Mouse (Mus musculus): ENCODE measurements around the gene Tsfm. TPM values are rescaled to one million over a fixed set of nuclear protein-coding genes. Genes with fewer than 3 reads are reported as not detected.
A peak's percentile ranks its signal among the peaks of the same experiment; 100 is the strongest.
"Not testable (repeated sequence)": the region's sequence is repeated elsewhere in the genome, so short reads cannot be mapped to it uniquely, and the experiment has no call there.

Gene Tsfm
- polyA plus RNA-seq, 1 experiment from 2014 or later: 84.5 TPM

DNA sequence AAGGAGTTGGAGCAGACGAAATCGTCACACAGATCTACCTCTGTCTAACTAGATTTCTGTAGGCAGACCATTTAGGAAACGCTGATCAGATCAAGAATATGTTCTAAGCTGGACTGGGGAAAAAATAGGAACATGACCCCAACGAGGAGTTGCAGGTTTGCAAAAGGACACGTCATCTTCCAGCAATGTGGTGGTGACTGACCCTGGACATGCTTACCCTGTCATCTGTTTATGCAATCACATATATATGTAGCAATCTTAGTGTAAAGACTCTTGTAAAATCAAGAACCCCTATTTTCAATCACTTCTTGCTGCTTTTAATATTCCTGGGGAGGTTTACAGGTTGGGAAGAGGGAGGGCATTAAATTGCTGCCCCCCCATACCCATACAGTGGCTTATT is 31.9 kb upstream of the Tsfm start:
- no peak overlapping the region; the same call in 1 of the 2 replicates for H3K4me3 ChIP-seq

DNA sequence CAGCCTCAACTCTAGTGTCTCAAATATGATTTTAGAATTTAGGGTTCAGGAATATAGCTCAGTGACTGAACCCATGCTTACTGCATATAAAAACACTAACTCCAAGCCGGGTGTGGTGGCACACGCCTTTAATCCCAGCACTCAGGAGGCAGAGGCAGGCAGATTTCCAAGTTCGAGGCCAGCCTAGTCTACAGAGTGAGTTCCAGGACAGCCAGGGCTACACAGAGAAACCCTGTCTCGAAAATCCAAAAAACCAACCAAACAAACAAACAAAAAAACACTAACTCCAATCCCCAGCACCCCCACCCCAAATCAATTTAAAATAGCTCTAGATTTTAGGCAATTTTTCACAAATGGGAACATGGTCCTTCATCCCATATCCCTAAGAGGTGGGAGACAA is 31.5 kb upstream of the Tsfm start:
- H3K4me3 ChIP-seq; ATAC-seq (ENCODE audit: insufficient number of reproducible peaks, insufficient read depth, low FRiP score, low TSS enrichment, low read depth); H3K9me3 ChIP-seq; H3K4me2 ChIP-seq; H3K9ac ChIP-seq; H3K27ac ChIP-seq: not testable (repeated sequence)
- H3K36me3 ChIP-seq: peaks cover 32% of the 10 kb centered on the region
- peaks cover 31% of the 10 kb centered on the region for H3K27me3 ChIP-seq
- H3K4me1 ChIP-seq: peaks cover 33% of the 10 kb centered on the region
- 86% methylated on average over 4 of the region's 4 CpGs for WGBS

More for the DNA sequence above, 31.9 kb upstream of the Tsfm start:
- Histone ChIP-seq H3K9ac (no peak overlapping the region), H3K27me3 (peaks cover 31% of the 10 kb centered on the region), H3K9me3 (no peaks in the 10 kb centered on the region), H3K36me3 (peaks cover 32% of the 10 kb centered on the region), H3K4me2 (no peak overlapping the region), H3K27ac (no peak overlapping the region), H3K4me1 (peaks cover 33% of the 10 kb centered on the region)
- no peak for ATAC-seq (ENCODE audit: insufficient number of reproducible peaks, insufficient read depth, low FRiP score, low TSS enrichment, low read depth)
- WGBS: 76% methylated on average over 5 of the region's 5 CpGs

DNA sequence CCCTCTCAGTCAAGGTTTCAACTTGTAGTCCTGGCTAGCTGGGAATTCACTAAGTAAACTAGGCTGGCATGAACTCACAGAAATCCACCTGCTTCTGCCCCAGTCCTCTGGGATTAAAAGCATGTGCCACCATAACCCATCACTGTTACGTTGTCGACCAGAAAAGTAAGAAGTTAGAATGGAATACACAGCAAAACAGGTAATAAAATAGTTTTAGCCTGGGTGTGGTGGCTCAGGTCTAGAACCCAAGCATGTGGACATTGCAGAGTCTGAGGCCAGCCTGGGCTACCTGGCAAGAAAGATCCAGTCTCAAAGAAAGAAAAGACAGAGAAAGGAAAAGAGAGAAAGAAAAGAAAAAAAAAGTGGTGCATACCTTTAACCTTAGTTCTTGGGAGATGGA is 30.9 kb upstream of the Tsfm start:
- H3K9me3 ChIP-seq: no peaks in the 10 kb centered on the region
- peaks cover 29% of the 10 kb centered on the region for H3K4me1 ChIP-seq
- H3K9ac ChIP-seq: no peak overlapping the region
- no peak overlapping the region for H3K27ac ChIP-seq
- no peak for ATAC-seq (ENCODE audit: insufficient number of reproducible peaks, insufficient read depth, low FRiP score, low TSS enrichment, low read depth)
- 74% methylated on average over 2 of the region's 2 CpGs for WGBS
- H3K4me2 ChIP-seq: no peak overlapping the region
- H3K36me3 ChIP-seq: peaks cover 30% of the 10 kb centered on the region
- H3K4me3 ChIP-seq: no peak overlapping the region
- H3K27me3 ChIP-seq: peaks cover 31% of the 10 kb centered on the region

DNA sequence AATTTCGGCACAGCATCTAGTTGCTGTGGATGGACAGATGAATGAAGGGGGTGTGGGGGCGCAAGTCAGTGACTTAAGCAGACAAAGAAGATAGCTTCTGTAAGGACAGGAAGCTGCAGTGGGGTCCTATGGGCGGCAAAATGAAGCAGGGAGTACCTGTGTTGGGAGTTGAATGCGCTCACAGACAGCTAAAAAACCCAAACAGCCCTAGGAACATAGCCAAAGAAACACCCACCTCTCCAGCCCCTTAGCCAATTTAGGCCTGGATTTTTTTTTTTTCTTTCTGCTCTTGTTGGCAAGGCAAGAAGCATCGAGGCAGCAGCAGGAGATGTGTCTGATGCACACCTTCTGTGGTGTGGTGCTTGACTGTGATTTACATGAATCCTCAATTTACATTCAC is 30.4 kb upstream of the Tsfm start:
- Histone ChIP-seq H3K27ac (no peak overlapping the region), H3K36me3 (peaks cover 30% of the 10 kb centered on the region), H3K9me3 (no peaks in the 10 kb centered on the region), H3K4me3 (peak overlapping the region; percentile 87; the same call in 1 of the 2 replicates), H3K27me3 (peaks cover 31% of the 10 kb centered on the region), H3K9ac (no peak overlapping the region), H3K4me1 (peaks cover 29% of the 10 kb centered on the region), H3K4me2 (no peak overlapping the region)
- ATAC-seq (ENCODE audit: insufficient number of reproducible peaks, insufficient read depth, low FRiP score, low TSS enrichment, low read depth): no peak
- 31% methylated on average over 5 of the region's 5 CpGs for WGBS

DNA sequence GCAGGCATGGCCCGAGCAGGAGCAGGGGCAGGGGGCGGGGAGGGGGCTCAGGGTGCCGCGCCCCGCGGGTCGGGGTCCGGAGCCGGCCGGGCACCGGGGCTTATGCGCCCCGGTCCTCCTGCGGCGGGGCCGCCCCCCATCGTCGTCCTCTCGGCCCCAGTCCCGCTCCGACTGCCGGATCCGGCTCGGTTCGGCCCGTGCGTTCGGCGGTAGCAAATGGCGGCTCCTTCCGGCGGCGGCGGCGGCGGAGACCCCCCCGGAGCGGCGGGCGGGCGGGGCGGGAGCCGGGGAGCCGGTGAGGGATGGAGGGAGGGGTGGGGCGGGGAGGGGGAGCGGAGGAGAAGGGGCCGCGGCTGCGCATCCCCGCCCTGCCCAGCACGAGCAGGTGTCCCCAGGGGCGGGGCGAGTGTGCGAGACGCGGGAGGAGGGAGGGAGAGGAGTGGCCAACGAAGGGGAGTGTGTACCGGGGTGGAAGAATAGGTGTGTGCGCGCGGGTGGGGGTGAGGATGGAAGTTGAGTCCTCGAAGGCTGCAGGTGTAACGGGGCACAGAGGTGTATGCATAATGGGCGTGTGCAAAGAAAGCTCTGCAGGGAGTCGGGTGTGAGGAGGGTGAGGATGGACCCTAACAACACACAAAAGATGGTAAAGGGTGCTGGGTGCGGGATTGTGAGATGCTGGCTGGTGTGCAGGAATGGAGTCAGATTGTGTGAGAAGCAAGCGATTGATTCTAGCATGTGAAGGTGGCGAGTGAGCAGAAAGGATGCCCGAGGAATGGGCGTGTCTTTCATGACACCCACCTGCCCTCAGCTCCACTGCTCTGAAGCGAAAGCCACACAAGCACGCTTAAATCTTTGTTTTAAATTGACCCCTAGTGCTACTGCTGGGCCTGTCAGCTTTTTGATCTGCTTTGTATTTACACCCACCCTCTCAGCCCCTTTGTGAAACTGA is 29.6 kb upstream of the Tsfm start, which contains the start of gene March9:
TSS of gene March9 (minus strand) at position 217 of the 949 bp plus-strand sequence.
- WGBS: 1% methylated on average over 48 of the region's 72 CpGs
- H3K4me1 ChIP-seq: peaks cover 31% of the 10 kb centered on the region
- peak; percentile 24; the same call in 1 of the 2 replicates for ATAC-seq (ENCODE audit: insufficient number of reproducible peaks, insufficient read depth, low FRiP score, low TSS enrichment, low read depth)
- H3K4me3 ChIP-seq: peak within 1 kb of the TSS; percentile 87
- H3K27me3 ChIP-seq: peaks cover 31% of the 10 kb centered on the region
- peak within 1 kb of the TSS; percentile 94 for H3K4me2 ChIP-seq
- no peaks in the 10 kb centered on the region for H3K9me3 ChIP-seq
- peak within 1 kb of the TSS; percentile 88 for H3K9ac ChIP-seq
- peaks cover 29% of the 10 kb centered on the region for H3K36me3 ChIP-seq
- H3K27ac ChIP-seq: peak within 1 kb of the TSS; percentile 57

DNA sequence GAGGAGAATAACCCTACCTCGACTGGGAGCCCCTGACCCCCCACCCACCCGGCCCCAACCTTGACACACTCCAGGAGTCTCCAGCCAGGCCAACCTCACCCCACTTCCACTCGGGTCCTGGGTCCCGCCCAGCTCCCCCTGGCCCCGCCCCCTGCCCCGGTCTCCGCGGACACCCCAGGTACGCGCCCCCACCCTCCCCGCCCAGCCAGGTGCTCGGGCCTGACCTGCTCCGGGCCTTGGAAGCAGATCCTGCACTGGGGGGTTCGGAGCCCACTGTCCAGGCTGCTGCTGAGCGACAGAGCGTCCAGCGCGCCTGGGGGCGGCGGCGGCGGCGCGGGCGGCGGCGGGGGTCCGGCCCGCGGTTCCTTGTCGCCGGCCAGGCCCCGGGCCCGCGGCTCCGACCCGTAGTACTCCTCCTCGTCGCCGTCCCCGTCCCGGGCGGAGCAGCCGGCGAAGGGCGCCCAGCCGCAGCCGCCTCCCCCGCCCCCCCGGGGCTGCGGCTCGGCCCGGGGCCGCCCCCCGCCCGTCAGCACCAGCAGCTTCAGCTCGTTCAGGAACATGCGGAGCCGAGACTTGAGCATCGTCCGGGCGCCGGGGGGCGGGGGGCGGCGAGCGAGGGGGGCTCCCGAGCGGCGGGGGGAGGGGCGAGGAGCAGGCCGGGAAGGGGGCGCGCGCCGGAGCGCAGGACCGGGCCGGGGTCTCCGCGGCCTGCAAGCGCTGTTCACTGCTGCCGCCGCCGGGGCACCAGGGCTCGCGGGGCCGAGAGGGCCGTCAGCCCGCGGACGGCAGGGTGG is 28.7 kb upstream of the Tsfm start:
- Histone ChIP-seq H3K27ac (peak overlapping the region; percentile 57), H3K9ac (peak overlapping the region; percentile 88), H3K4me2 (peak overlapping the region; percentile 94), H3K4me1 (peaks cover 23% of the 10 kb centered on the region), H3K4me3 (peak overlapping the region; percentile 87), H3K27me3 (peaks cover 31% of the 10 kb centered on the region), H3K9me3 (no peaks in the 10 kb centered on the region), H3K36me3 (peaks cover 27% of the 10 kb centered on the region)
- no peak for ATAC-seq (ENCODE audit: insufficient number of reproducible peaks, insufficient read depth, low FRiP score, low TSS enrichment, low read depth)
- WGBS: 0% methylated on average over 46 of the region's 92 CpGs

DNA sequence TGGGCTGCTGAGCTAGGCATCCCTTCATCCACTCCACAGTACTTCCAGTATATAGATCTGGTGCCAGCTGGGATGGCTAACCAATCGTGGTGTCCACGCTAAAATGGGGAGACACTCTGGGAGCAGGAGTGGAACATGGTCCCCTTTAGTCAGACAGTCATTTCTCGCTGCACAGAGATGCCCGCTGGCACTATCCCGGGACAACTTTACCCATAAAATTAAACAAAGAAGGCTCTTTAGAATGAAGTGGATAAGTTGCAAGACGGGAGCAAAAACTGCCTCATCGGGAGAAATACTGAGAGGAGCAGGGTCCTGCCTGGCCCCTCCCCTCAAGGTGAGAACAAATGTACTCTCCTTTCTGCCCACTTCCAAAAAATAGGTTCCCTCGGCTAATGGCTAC is 28.1 kb upstream of the Tsfm start:
- H3K9me3 ChIP-seq: no peaks in the 10 kb centered on the region
- peak overlapping the region; percentile 94 for H3K4me2 ChIP-seq
- H3K36me3 ChIP-seq: peaks cover 32% of the 10 kb centered on the region
- H3K4me3 ChIP-seq: peak overlapping the region; percentile 87
- peaks cover 34% of the 10 kb centered on the region for H3K27me3 ChIP-seq
- no peak overlapping the region for H3K27ac ChIP-seq
- 8% methylated on average over 8 of the region's 8 CpGs for WGBS
- H3K4me1 ChIP-seq: peaks cover 23% of the 10 kb centered on the region
- H3K9ac ChIP-seq: peak overlapping the region; percentile 88
- ATAC-seq (ENCODE audit: insufficient number of reproducible peaks, insufficient read depth, low FRiP score, low TSS enrichment, low read depth): no peak

DNA sequence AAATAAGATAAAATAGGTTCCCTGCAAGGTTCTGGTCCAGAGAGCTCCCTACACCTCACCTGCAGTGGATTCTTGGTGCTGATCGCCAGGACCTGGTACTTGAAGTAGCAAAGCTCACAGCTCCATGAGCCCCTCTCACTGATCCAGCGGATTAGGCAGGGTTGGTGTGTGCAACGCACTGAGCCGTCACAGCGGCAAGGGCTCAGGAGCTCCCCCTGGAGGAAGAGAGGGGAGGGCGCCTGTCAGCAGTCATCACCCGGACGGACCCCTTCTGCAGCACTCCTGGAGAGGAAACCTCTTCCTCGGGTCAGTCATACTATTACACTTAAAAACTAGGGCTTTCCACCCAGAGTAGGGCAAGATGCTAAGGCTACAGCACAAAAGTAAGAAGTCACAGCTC is 27.5 kb upstream of the Tsfm start:
- ATAC-seq (ENCODE audit: insufficient number of reproducible peaks, insufficient read depth, low FRiP score, low TSS enrichment, low read depth): no peak
- peak overlapping the region; percentile 87 for H3K4me3 ChIP-seq
- peaks cover 23% of the 10 kb centered on the region for H3K4me1 ChIP-seq
- peak overlapping the region; percentile 88; the same call in 1 of the 2 replicates for H3K9ac ChIP-seq
- H3K9me3 ChIP-seq: no peaks in the 10 kb centered on the region
- peaks cover 36% of the 10 kb centered on the region for H3K27me3 ChIP-seq
- peak overlapping the region; percentile 94 for H3K4me2 ChIP-seq
- 2% methylated on average over 9 of the region's 9 CpGs for WGBS
- peaks cover 32% of the 10 kb centered on the region for H3K36me3 ChIP-seq
- H3K27ac ChIP-seq: no peak overlapping the region

DNA sequence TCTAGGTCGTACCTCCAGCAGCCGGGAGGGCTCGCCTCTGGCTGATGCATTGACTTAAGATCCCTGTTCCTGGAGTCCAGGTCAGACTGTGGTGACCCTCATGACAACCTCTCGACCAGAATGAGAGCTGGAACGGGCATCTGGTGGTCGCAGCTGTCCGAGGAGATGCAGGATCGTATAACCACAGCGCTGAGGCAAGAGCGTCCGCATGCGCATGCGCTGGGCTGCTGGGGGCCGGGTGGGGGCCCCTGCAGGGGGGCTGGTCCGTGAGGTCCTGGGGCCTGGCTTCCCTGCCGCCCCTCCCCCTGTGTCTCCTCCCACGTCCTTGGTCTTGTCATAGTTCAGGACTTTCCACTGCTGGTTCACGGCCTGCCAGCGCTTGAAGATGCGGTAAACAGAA is 25.9 kb upstream of the Tsfm start:
- Histone ChIP-seq H3K9me3 (no peaks in the 10 kb centered on the region), H3K4me3 (no peak overlapping the region), H3K27me3 (peaks cover 47% of the 10 kb centered on the region), H3K36me3 (peaks cover 32% of the 10 kb centered on the region), H3K27ac (no peak overlapping the region), H3K4me1 (peaks cover 23% of the 10 kb centered on the region), H3K4me2 (no peak overlapping the region), H3K9ac (no peak overlapping the region)
- 80% methylated on average over 20 of the region's 20 CpGs for WGBS
- no peak for ATAC-seq (ENCODE audit: insufficient number of reproducible peaks, insufficient read depth, low FRiP score, low TSS enrichment, low read depth)

DNA sequence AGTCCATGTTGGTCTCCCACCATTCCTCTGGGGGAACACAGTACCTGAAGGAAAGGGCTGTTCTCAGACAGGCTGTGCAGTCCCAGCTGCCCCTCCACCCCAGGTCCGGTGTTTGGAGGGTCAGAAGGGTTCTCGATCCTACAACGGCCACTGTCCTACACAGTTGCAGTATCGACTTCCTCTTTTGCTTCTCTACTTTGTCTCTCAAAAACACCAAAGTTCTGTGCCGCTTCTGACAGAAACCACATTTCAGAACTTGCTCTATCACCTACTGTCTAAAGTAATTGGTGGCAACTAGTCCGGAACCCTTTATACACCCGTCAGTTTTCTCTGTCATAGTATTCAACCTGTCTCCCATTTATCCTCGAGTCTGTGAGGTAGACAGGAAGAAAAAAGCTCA is 24.8 kb upstream of the Tsfm start:
- H3K4me2 ChIP-seq: no peak overlapping the region
- no peak overlapping the region for H3K9ac ChIP-seq
- peaks cover 47% of the 10 kb centered on the region for H3K27me3 ChIP-seq
- ATAC-seq (ENCODE audit: insufficient number of reproducible peaks, insufficient read depth, low FRiP score, low TSS enrichment, low read depth): no peak
- H3K4me3 ChIP-seq: no peak overlapping the region
- H3K4me1 ChIP-seq: peaks cover 20% of the 10 kb centered on the region
- no peak overlapping the region for H3K27ac ChIP-seq
- WGBS: 84% methylated on average over 8 of the region's 8 CpGs
- H3K9me3 ChIP-seq: no peaks in the 10 kb centered on the region
- H3K36me3 ChIP-seq: peaks cover 32% of the 10 kb centered on the region

DNA sequence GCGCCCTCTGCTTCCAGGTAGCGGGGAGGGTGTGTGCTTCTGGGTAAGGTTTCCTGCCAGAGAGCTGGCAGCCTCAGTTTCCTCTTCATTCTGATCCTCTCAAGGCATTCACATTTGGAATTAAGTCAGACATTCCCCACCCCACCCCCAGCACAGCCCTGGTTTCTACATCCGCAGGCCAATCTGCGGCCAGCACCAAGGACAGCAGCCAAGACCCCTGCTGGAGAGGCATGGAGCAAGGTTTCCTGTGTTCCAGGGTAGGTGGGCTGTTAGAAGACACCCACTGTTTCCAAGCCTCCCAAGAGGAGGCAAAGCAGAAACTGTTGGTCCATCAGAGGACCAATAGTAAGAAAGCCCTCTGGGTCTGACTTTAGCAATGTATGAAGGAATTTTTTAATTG is 24.0 kb upstream of the Tsfm start:
- WGBS: 61% methylated on average over 4 of the region's 4 CpGs
- H3K4me1 ChIP-seq: peaks cover 21% of the 10 kb centered on the region
- no peak overlapping the region for H3K9ac ChIP-seq
- H3K4me3 ChIP-seq: no peak overlapping the region
- no peaks in the 10 kb centered on the region for H3K9me3 ChIP-seq
- no peak overlapping the region for H3K27ac ChIP-seq
- H3K27me3 ChIP-seq: peaks cover 49% of the 10 kb centered on the region
- H3K36me3 ChIP-seq: peaks cover 32% of the 10 kb centered on the region
- H3K4me2 ChIP-seq: no peak overlapping the region
- ATAC-seq (ENCODE audit: insufficient number of reproducible peaks, insufficient read depth, low FRiP score, low TSS enrichment, low read depth): no peak
